Mouse (Mus musculus): Measurements from ENCODE around the gene Nlgn1. TPM values are rescaled to one million over a fixed set of nuclear protein-coding genes. Genes with fewer than 3 reads are reported as not detected.

Gene Nlgn1
- polyA plus RNA-seq, 1 experiment from 2014 or later = 1.5 TPM

DNA sequence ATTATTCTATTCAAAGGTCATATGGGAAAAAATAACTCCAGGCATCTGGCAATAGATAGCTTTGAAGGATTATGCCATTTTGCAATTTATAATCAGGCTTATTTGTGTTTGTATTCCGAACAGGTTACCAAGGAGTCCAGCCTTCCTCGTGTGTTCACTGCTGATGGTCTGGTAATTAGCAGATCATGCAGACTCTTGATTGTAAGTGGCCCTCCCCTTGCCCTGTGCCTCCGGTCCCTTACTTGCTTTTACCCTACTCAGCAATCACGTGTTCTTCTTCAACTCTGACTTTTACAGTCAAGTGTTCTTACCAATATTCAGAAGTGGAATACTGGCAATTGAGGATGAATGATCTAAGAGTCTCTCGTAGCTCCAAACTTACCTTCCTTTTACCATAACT is 309.0 kb downstream of the Nlgn1 start:
- no peaks in the 10 kb centered on the region for H3K27me3 ChIP-seq
- no peak overlapping the region for H3K4me2 ChIP-seq
- WGBS = 43% methylated on average over 5 of the region's 5 CpGs
- H3K27ac ChIP-seq = no peak overlapping the region
- no peaks in the 10 kb centered on the region for H3K9me3 ChIP-seq
- no peaks in the 10 kb centered on the region for H3K4me1 ChIP-seq
- H3K9ac ChIP-seq = no peak overlapping the region
- H3K36me3 ChIP-seq = no peaks in the 10 kb centered on the region
- H3K4me3 ChIP-seq = no peak overlapping the region
- ATAC-seq (ENCODE audit: borderline replicate concordance, extremely low read depth, low FRiP score, low TSS enrichment) = no peak

DNA sequence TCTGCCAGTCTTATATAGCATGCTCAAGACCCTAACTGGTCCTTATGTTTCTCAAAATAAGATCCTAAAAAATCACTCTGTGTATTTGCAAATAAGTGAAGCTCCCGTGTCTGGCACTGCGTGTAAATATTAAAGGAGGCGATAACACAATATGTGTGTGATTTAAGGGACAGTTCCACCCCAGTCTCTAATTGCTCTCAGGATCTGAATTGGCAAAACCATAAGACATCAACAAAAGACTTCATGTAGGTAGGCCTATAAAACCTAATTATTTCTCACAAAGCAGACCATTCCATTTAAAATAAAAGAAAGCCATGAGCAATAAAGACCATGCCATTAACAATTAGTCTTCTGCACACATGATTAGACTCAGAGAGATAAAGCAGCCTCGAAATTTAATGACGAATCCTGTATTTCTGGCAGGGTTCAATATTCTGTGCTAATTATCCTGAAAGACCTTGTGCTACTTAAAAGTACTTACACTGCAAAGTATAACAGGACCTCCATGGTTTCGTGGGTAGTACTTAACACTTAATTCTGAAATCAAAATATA is 310.6 kb downstream of the Nlgn1 start:
- H3K9ac ChIP-seq = no peak overlapping the region
- H3K27me3 ChIP-seq = no peaks in the 10 kb centered on the region
- no peak for ATAC-seq (ENCODE audit: borderline replicate concordance, extremely low read depth, low FRiP score, low TSS enrichment)
- no peak overlapping the region for H3K27ac ChIP-seq
- 77% methylated on average over 6 of the region's 6 CpGs for WGBS
- H3K4me1 ChIP-seq = no peaks in the 10 kb centered on the region
- no peaks in the 10 kb centered on the region for H3K9me3 ChIP-seq
- no peak overlapping the region for H3K4me2 ChIP-seq
- no peak overlapping the region for H3K4me3 ChIP-seq
- H3K36me3 ChIP-seq = no peaks in the 10 kb centered on the region

DNA sequence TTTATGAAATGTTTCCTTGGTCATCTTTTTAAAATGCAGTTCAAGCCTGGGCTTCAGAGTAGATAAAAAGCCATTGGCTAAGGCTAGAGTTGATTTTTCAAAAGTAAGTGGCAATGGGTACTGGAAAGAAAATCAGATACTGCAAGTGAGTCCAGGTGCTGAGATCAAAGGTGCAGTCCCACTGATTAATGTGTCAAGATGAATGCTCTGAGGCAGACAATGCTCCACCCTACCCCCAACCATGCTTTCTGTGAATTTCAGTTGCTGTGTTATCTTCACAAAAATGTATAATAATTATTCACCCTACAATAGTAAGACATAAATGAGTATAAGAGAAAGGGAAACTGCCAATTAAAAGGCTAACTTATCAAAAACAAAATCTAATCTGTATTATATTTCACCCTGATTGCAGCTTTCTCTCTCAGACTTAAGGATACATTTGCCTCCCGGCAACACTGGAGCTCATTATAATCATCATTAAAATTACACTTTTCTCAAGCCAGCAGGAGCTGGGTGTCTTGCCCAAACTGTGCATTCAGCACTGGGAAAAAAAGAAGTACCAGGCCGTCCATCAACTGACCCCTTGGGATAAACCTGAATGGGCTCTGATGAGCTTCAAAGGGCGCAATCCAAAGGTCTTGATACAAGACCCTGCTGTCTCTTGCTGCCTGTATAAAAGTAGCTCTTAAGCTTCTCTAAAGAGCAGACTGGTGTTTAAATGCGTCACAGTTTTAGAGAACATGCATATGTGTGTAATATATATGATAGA is 320.8 kb downstream of the Nlgn1 start:
- H3K36me3 ChIP-seq = no peaks in the 10 kb centered on the region
- no peaks in the 10 kb centered on the region for H3K27me3 ChIP-seq
- no peak overlapping the region for H3K4me3 ChIP-seq
- H3K27ac ChIP-seq = no peak overlapping the region
- WGBS = 73% methylated on average over 4 of the region's 4 CpGs
- no peak overlapping the region for H3K9ac ChIP-seq
- no peak overlapping the region for H3K4me2 ChIP-seq
- no peaks in the 10 kb centered on the region for H3K4me1 ChIP-seq
- no peak for ATAC-seq (ENCODE audit: borderline replicate concordance, extremely low read depth, low FRiP score, low TSS enrichment)
- H3K9me3 ChIP-seq = no peaks in the 10 kb centered on the region

DNA sequence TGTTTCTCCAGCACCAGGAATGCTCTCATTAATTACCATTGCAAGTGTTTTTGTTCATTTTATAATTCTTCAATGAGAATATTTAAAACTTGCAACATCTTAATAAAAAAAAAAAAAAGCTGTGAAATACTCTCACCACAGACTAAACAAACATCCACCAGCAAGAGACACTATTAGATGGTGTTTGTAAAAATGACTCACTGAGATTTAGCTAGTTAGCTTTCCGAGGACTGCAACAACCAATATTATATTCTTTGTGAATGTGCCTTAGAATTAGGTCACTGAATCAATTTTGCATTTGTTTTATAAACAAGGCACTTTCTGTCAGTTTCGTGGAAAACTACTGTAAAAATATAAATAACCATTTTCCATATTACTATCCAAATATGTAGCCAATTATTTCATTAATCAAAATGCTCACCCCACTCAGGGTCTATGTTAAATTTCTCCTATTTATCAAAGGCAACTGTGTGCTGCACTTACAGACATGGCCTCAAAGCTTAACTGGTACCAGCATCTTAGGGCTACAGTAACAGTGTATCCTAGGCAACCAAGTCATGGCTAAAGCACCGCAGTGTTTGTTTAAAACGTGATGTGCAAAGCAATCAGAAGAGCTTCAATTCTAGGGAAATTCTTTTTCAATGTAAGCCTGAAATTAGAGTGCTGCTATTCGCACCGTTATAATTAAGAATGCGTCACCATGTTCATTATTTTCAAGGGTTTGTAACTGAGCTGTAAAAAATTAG is 329.2 kb downstream of the Nlgn1 start:
- H3K27ac ChIP-seq = no peak overlapping the region
- 68% methylated on average over 7 of the region's 7 CpGs for WGBS
- ATAC-seq (ENCODE audit: borderline replicate concordance, extremely low read depth, low FRiP score, low TSS enrichment) = no peak

DNA sequence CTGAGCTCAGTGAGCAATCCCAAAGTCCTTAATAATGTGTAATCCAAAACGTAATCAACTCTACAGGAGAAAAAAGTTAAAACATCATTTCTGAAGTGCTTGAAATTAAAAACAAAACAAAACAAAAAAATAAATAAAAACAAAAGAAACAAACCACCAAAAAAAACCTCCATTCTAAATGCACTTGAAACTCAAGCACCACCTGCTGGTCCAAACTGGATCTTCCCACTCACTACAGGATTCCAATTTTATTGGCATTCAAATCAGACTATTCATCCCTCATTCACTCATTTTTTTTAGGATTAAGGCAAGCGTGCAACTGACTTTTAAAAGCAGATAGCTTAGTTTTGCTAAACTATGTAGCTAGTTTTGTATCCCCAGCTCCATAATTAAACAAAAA is 329.9 kb downstream of the Nlgn1 start:
- 28% methylated on average over 2 of the region's 2 CpGs for WGBS

More for the DNA sequence above, 329.2 kb downstream of the Nlgn1 start:
- no peaks in the 10 kb centered on the region for H3K27me3 ChIP-seq
- H3K4me3 ChIP-seq = no peak overlapping the region
- no peak overlapping the region for H3K4me2 ChIP-seq
- H3K9ac ChIP-seq = no peak overlapping the region
- no peaks in the 10 kb centered on the region for H3K36me3 ChIP-seq
- no peaks in the 10 kb centered on the region for H3K9me3 ChIP-seq
- no peaks in the 10 kb centered on the region for H3K4me1 ChIP-seq

DNA sequence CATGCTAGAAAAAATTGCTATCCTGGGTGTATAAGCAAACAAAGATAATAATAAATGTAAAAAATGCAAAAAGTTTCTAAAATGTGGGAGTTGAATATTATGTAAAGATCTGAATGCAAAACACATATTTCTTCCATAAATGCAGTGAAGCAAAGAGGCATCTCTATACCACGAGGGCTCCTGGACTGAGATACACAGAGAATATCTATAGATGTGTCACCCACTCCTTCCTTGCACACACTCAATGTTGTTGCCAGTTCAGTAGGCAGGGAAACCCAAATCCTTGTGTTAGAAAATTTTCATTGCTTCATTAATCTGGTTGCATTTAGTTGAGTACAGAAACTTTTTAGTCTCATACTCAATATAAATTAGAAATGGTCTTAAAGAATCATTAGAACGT is 364.7 kb downstream of the Nlgn1 start:
- Histone ChIP-seq H3K27me3 (no peaks in the 10 kb centered on the region), H3K4me2 (no peak overlapping the region), H3K36me3 (no peaks in the 10 kb centered on the region), H3K9me3 (no peaks in the 10 kb centered on the region), H3K9ac (no peak overlapping the region), H3K4me1 (no peaks in the 10 kb centered on the region), H3K4me3 (no peak overlapping the region), H3K27ac (no peak overlapping the region)
- 62% methylated on average over 2 of the region's 2 CpGs for WGBS
- ATAC-seq (ENCODE audit: borderline replicate concordance, extremely low read depth, low FRiP score, low TSS enrichment) = no peak

More for the DNA sequence above, 329.9 kb downstream of the Nlgn1 start:
- H3K4me2 ChIP-seq = no peak overlapping the region
- H3K4me1 ChIP-seq = no peaks in the 10 kb centered on the region
- no peaks in the 10 kb centered on the region for H3K36me3 ChIP-seq
- no peaks in the 10 kb centered on the region for H3K9me3 ChIP-seq
- no peaks in the 10 kb centered on the region for H3K27me3 ChIP-seq
- no peak overlapping the region for H3K4me3 ChIP-seq
- no peak overlapping the region for H3K9ac ChIP-seq
- H3K27ac ChIP-seq = no peak overlapping the region
- no peak for ATAC-seq (ENCODE audit: borderline replicate concordance, extremely low read depth, low FRiP score, low TSS enrichment)

DNA sequence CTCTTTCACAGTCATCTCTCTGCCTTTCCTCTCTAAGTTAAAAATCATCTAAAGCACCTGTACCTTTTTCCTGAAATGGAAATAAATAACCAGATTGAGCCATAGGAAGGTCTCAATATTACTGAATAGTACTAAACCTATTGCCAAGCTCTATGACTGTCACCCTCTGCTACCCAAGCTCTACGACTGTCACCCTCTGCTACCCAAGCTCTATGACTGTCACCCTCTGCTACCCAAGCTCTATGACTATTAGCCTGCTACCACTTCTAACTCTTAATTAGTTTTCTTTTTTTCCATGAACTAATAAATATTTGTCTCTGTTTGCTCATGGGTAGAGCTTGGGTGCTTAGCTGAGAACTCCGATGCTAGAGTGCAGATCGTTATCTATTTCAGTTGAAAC is 368.0 kb downstream of the Nlgn1 start:
- Histone ChIP-seq H3K36me3 (no peaks in the 10 kb centered on the region), H3K4me1 (no peaks in the 10 kb centered on the region), H3K9me3 (no peaks in the 10 kb centered on the region), H3K27me3 (no peaks in the 10 kb centered on the region), H3K4me3 (no peak overlapping the region), H3K27ac (no peak overlapping the region), H3K4me2 (no peak overlapping the region), H3K9ac (no peak overlapping the region)
- 82% methylated on average over 3 of the region's 3 CpGs for WGBS
- no peak for ATAC-seq (ENCODE audit: borderline replicate concordance, extremely low read depth, low FRiP score, low TSS enrichment)

DNA sequence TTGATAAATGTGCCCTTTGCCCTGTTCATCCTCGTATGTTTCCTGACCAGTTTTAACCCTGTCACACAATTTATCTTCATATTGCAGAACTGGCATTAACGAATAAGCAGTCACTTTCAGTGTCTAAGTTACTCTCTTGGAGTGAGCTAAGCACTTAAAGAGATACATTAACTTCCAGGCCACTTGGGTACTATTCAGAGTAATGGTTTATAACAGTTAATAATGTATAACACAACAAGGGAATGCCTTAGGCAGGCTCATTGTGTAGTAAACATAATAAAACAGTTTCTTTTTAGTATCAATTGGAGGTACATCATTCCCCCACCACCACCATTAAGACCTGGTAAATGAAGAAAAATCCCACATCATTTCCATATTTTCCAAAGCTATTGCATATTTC is 368.7 kb downstream of the Nlgn1 start:
- Histone ChIP-seq H3K27ac (no peak overlapping the region), H3K36me3 (no peaks in the 10 kb centered on the region), H3K4me3 (no peak overlapping the region), H3K9me3 (no peaks in the 10 kb centered on the region), H3K9ac (no peak overlapping the region), H3K4me2 (no peak overlapping the region), H3K4me1 (no peaks in the 10 kb centered on the region), H3K27me3 (no peaks in the 10 kb centered on the region)
- 46% methylated on average over 2 of the region's 2 CpGs for WGBS
- no peak for ATAC-seq (ENCODE audit: borderline replicate concordance, extremely low read depth, low FRiP score, low TSS enrichment)

DNA sequence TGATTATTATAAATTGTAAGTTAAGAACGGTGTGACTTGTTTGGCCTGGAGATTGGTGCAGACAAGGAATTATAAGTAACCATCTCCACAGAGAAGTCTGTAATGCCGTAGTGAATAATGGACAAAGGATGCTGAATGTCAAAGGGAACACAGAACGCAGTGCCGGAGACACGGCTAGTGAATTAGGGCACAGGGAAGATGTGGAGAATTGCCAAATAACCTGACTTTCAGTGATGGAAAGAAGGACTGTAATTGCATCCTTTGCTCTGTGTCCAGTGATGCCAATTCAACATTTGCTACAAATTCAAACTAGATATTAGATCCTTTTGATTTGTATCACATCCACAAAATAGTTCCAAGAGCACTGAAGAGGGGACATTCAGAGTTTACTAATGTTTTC is 415.7 kb downstream of the Nlgn1 start:
- H3K27me3 ChIP-seq = no peaks in the 10 kb centered on the region
- no peak overlapping the region for H3K4me2 ChIP-seq
- no peaks in the 10 kb centered on the region for H3K4me1 ChIP-seq
- H3K27ac ChIP-seq = no peak overlapping the region
- WGBS = 74% methylated on average over 5 of the region's 5 CpGs
- no peak overlapping the region for H3K4me3 ChIP-seq
- no peak overlapping the region for H3K9ac ChIP-seq
- ATAC-seq (ENCODE audit: borderline replicate concordance, extremely low read depth, low FRiP score, low TSS enrichment) = no peak
- no peaks in the 10 kb centered on the region for H3K9me3 ChIP-seq
- no peaks in the 10 kb centered on the region for H3K36me3 ChIP-seq

DNA sequence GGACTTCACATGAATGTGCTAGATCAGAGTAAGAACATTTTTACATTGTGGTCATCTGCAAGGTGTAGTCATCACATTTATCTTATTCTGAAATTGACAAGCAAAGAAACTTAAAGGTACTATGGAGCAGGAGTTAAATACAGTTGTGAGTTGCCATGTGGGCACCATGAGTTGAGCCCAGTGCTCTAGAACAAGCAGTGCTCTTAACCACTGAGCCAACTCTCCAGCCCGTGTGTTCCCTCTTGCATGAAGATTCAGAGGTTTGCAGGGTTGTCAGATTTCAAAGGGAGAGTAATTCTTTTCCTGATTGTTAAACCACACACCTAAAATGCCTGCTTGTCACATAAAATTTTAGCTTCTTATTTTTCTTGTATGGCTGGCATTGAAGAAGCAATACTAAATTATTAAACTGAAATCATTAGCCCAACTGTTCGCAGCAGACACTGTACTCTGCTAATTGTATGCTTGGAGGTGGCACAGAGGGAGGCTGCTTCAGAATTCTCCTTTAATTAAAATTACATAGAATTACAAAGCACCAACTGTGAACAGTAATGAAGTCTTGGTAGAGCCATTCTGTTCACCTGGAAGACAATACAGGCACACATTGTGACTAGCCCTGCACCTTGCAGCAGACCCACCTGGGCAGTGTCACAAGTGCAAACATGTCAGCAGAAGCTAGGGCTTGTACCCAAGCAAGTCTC is 417.7 kb downstream of the Nlgn1 start:
- H3K4me2 ChIP-seq = no peak overlapping the region
- H3K27me3 ChIP-seq = no peaks in the 10 kb centered on the region
- 69% methylated on average over 2 of the region's 2 CpGs for WGBS
- no peak overlapping the region for H3K9ac ChIP-seq
- ATAC-seq (ENCODE audit: borderline replicate concordance, extremely low read depth, low FRiP score, low TSS enrichment) = no peak
- no peak overlapping the region for H3K4me3 ChIP-seq
- no peaks in the 10 kb centered on the region for H3K9me3 ChIP-seq
- no peak overlapping the region for H3K27ac ChIP-seq
- H3K36me3 ChIP-seq = no peaks in the 10 kb centered on the region
- H3K4me1 ChIP-seq = no peaks in the 10 kb centered on the region

DNA sequence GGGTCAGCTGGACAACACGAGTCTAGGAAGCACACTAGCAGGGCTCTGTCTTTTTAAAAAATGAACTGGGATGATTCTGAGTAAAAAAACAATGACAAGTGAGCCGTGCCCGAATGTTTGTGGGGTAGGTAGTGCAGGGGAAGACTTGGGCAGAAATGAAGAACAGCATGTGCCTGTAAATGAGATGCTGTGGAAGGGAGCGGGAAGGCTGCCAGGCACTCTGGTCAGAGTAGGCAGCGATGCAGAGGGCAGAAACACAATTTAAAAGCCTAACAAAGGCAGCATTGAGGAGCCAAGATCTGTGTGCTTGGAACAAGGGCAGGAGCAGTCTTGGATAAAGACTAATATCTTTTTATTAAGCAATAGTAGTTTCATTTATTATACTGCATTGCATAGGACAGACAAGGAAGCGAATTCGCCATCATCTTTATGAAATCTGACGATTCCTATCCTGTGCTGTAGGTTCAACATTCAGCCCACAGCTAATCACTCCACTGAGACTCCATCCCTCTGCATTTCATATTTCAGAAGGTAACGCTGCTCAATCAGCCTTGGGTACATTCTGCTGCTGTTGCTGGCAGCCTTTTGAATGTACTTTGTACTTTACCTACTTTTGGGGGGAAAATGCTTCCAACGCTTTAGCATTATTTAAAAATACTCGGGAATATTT is 429.0 kb downstream of the Nlgn1 start:
- WGBS = 79% methylated on average over 11 of the region's 11 CpGs
- H3K27ac ChIP-seq = no peak overlapping the region
- no peak overlapping the region for H3K4me2 ChIP-seq
- H3K9ac ChIP-seq = no peak overlapping the region
- no peaks in the 10 kb centered on the region for H3K36me3 ChIP-seq
- ATAC-seq (ENCODE audit: borderline replicate concordance, extremely low read depth, low FRiP score, low TSS enrichment) = no peak
- no peaks in the 10 kb centered on the region for H3K9me3 ChIP-seq
- H3K4me3 ChIP-seq = no peak overlapping the region
- no peaks in the 10 kb centered on the region for H3K27me3 ChIP-seq
- no peaks in the 10 kb centered on the region for H3K4me1 ChIP-seq

Measured in lung, embryonic 15.5 days (tissue).